Mouse (Mus musculus) urinary bladder, postnatal 14 days (tissue): Measurements from ENCODE around the gene Ctdspl.

Experiments
- DNase-seq: peaks from one replicate; pipeline ENCODE4 v3.0.0; 2021; ENCODE audit warnings: low spot score

The Ctdspl gene

DNA sequence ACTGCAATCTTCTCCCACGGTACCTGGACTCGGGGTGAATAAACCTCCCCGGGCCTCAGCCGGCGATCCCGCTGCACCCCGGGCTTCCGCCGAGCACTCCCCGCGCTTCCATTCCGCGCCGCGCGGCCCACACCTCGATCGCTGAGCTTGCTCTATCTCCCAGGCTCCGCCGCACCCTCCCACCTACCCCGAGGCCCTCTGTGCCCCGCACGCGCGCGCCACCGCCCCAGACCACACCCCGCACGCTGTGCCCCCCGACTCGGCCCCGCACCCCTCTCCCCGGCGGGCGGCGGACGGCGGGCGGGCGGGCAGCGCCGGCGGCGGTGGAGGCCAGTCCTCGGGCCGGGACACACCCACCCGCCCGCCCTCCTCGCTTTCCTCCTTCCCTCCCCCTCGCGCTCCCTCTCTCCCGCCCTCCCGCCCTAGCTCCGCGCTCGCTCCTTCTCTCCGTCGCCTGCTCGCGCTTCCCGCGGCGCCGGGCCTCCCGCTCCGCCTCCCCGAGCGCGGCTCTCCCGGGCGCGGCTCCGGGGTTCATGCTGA lies at the start of gene Ctdspl:
Gene Ctdspl, plus strand, starts transcription at position 343 of the 540 bp plus-strand sequence.
- peak; percentile 58 for DNase-seq

DNA sequence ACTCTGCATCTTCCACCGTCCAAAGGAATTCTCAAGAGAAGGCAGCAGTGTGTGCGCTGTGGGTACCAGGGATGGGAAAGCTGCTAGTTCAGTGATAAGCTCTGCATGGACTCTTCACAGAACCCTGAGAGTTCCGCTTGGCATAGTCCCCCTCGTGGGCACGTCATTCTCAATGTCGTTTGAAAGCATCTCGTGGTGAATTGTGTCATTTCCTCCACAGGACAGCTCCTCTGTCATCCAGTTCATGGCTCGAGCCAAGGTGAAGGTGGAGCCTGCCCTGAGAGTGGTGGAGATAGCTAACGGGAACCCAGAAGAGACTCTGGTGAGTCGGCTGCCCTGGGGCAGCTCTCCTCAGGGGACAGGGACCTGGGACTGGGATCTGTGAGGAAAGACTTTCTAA lies 49.4 kb upstream of the Ctdspl start:
- DNase-seq: no peak

DNA sequence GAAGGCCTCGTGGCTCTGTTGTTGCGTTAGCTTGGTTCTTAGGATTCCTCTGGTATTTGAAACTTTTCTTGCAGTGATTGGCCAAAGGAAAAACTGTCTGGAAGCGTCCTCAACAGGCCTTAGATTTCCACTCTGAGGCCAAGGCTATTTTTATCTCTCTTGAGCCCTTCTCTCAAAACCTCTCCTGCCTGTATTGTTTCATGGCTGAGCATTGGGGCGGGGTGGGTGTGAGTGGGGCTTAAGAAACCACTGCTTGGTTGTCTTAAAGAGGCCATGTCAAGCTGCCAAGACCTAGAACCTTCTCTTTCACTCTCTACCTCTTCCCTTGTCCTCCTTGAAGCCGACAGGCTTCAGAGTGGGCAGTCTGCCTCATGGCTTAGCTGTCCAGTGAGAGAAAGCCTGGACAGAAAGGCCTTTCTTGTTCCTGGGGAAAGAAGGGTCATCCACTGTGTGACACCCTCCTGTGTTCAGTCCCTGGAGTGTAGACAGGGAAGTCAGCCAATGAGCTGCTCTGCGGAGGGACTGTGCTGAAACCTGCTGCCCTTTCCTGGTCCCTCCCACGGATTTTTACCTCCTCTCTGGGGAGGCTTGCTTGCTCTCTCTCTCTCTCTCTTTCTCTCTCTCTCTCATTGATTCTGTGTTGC lies 48.8 kb upstream of the Ctdspl start:
- no peak for DNase-seq

DNA sequence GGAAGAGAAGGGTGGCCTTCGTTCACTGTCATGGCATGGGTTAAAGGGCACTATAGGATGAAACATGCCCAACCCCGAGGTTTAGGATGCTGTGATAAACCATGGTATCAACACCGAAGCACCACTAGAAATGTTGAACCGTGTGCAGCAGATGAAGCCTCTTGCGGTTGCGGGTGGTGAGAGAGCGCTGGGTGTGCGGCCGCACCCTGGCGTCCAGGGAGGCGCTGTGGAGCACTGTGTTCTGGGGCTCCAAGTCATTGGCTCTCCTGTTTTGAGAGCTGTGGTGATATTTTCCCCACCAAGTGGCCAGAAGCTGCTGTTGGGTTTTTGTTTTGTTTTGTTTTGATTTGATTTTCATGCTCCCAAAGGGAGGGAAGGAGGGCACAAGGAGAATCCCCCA lies 47.7 kb upstream of the Ctdspl start:
- DNase-seq: no peak

DNA sequence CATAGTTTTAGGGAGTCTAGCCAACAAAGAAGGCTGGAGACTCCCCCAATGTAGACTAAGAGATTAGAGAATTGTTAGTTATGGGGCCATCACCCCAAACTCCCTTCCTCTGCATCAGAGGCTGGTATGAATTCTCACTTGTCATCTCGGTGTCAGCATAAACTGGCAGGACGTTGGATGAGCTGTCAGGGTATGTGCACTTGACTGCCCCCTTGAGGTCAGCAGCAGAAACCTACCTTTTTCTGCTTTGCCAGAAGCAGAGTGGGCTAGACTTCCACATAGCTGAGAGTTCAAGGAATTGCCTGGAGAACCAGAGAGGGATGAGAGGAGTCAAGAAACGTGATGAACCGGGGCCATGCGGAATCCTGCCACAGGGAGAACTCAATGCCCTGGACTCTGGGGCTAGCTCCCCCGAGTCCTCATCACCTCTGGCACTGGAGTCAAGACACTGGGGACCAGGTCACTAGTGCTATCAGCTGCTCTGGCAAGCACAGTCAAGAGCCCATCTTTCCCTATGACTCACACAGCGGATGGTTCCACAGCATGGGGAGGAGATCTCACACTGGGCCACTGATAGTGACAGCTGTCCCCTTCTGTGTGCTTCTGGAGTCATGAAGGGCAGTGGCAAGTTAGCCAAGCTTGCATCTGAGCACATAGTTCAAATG lies 44.8 kb upstream of the Ctdspl start:
- DNase-seq: no peak

DNA sequence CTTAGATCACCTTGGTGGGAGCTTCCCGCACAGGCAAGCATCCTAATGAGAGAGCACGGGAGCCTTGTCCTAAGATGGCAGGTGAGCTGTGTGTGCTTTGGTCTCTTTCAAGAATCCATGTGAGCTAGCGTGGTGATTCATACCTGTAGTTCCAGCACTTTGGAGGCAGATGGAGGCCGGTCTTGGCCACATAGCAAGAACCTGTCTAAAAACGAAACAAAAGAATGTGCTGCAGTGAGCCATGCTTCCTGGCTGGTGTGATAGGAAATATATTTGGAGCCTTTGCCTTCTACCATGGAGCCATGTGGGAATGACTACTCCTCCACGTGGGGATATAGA lies 44.3 kb upstream of the Ctdspl start:
- no peak for DNase-seq

DNA sequence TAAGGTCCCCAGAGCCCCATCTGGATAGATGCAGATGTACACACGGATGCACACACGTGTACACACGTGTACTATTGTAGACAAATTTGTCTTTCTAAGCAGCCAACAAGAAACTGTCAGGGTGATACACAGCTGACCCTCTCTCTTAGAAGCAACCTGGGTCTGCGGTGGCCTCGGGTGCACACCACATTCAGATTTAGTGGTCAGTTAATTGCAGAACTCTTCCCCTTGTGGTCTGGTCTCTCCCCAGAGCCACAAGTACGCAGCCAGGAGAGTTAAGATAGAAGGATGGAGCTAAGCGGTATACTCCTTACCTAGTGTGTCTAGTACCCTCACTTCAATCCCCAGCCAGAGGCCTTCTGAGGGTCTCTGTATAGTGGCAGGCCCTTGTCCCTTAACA lies 43.1 kb upstream of the Ctdspl start:
- no peak for DNase-seq

DNA sequence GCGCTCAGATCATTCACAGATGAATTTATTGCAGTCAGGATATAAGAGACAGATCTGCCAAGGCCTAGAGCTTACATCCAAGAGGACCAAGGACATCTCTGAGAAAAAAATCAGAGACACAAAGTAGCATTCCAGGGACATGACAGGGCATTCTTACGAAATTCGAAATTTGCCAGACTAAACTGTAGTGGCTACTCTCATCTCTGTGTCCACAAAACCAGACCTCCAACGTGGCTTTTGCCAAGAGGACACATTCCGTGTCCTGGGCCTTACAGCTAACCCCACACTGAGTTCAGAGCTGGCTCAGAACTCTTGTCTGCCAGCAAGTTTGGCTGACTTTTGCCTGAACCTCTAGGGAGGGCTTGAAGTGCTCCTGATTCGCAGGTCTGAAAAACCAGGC lies 40.5 kb upstream of the Ctdspl start:
- DNase-seq: no peak

DNA sequence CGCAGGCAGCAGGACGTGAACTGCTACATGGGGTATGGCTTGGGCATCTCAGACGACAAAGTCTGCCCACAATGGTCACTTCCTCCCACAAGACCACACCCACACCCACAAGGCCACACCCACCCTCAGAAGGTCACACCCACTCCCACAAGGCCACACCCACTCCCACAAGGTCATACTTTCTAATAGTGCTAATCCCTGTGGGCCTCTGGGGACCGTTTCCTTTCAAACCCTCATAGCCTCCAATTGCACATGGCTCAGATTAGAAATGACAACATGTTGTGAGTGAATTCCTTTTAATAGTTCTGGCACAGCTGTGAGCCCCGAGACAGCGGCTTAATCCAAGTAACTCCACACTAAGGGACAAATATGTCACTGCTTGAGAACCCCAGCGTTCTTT lies 39.1 kb upstream of the Ctdspl start:
- DNase-seq: no peak

DNA sequence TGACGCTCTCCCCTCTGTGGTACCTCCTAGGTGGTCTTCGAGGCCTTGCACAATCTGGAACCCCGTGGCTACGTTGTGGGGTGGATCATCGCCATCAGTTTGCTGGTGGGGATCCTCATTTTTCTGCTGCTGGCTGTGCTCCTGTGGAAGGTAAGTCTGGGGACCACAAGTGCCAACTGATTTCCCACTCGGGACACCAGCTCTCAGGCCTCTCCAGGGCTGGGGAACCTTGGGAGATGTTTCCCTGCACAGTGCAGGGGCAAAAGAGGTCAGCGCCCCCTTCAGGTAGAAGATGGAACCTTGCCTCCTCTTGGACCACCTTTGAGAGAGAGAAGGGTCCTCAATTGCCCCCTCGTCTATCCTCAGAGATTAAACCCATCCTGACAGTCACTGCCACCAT lies 38.5 kb upstream of the Ctdspl start:
- no peak for DNase-seq

DNA sequence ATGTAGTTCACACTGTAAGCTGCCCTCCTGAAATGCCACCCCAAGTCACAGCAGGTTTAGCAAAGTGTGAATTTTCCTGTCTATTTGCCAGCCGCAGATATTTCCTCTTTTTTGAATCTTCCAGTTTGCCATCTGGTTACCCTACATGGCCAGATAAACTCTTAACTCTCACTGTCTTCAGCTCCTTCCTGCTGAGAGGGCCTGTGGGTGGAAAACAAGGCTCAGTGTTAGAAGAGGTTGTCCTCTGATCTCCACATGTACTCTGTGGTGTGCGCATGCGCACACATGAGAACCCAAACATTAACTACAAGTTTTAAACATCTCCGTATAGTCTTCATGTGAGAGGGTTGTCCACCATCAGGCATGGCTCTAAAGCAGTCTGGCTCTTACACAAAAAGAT lies 36.1 kb upstream of the Ctdspl start:
- DNase-seq: no peak

DNA sequence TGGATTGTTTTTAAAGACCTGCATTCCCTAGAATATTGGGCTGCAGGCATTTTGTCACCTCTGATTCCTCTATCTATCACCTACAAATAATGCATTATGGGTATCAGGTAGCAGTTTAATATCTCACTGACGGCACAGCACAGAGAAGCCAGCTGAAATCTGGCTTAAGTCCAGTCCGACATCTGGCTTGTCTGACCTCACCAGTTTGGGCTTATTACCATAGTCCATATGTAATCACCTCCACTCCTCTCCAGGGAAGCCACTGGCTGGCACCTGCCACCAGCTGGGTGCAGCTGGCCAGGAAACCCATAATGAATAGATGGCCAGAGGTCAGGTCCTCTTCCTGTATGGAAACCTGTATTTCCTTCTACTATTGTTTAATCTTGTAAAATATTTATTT lies 35.6 kb upstream of the Ctdspl start:
- no peak for DNase-seq

DNA sequence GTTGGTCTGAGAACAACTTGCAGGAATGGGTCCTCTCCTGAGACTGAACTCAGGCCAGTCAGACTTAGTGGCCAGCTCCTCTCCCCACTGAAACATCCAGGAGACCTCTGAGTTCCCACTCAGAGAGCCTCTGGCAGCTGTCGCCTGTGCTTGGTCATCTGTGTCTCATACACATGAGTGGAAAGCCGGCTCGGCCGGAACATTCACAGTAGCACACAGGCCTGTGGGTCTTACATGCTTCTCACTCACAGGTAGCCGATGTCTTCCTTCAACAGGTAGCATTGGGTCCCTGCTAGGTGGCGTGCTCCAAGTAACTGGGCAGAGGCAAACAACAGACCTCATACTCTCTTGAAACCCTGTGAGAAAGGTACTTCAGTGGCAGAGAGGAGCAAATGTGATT lies 35.2 kb upstream of the Ctdspl start:
- DNase-seq: no peak

DNA sequence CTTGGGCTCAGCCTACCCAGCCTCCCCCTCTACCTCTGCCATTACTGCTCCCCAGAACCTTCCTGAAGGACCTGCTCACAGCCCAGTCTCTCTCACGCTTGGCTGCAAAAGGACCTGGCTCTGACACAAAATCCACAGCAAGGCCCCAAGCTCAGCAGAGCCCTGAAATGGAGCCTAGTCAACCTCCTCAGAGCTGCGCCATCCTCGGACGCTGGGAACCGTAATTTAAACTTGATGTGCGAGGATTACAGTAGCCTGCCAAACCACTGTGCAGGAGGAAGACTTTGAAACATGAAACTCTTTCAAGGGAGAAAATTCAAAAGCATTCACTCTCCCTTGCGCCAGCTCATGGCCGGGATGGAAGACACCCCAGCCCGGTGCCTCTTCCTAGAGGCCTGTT lies 34.7 kb upstream of the Ctdspl start:
- DNase-seq: no peak

DNA sequence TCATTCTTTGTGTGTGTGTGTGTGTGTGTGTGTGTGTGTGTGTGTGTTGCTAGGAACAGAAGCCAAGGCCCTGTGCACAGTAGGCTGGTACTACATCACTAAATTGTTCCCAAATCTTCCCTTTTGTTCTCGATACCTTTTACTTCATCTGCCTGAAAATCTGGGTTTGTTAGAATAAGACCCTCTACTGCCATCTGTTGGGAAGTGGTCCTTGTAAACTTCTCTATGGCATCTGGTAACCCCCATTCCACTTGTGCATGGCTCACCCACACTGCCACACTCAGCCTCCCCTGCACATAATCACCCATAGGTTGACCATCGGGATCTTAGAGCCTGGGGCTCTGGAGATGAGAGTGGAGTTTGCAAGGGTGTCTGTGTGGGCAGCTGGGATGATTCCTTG lies 31.2 kb upstream of the Ctdspl start:
- no peak for DNase-seq

DNA sequence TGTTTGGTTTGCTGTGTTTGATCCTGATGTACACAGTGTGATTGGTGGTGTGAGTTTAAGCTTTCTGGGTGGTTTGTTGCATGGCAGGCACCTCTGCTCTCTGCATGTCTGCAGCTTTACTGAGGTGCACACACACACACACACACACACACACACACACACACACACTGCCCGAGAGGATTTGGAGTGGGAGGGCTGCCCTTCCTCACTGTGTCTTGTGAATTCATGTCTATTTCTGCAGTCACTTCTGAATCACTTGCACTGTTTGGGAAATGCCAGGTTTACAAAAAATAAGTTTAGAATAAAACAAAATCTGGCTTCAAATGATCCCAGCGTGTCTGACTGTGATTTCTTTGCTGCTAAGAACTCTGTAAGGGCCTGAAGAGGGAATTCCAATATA lies 25.6 kb upstream of the Ctdspl start:
- DNase-seq: no peak

DNA sequence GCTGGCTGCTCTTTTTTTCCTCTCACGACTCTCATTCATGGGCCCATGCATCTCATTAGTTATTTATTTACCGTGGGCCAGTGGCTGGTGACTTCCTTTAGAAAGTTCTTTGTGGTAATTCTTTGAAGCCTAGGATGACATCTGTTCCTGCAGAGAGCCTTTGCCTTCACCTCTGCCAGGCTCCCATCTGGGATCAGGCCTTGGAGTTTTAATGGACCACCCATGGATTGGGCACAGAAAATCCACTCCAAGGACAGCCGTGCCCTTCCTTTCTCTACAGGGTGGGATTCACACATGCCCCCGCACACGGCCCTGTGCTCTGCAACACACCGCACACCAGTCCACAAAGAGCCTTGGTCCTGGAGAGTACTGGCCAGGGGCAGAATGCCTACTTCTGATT lies 24.3 kb upstream of the Ctdspl start:
- DNase-seq: no peak

DNA sequence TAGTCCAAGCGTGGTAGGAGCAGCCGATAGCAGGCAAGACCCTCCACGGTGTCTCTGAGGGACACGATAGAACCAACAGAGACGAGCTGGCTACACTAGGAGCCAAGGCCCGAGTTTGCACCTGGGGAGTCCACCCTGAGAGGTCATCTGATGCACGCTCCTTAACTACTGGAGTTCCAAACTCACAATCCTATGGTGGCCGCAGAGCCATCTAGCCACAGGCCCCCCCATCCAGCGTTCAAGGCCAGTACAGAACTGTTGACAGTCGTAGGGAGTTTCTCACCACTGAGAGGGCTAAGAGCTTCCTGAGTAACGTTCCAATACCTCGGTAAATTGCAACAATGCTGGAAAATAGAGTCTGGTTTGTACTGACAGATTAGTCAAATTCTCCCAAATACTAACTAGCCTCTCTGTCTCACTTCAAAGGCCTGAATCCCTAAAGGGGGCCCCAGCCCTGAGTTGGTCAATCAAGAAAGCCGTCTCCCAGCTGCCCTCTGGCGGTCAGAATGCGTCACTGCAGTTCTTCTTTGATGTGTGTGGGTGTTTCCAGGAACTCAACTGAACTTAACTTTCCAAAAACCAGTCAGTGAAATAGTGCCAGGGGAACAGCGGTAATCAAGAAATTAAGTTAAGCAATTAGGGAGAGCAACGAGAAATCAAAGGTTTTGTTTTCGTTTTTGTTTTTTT lies 18.2 kb upstream of the Ctdspl start:
- peak; percentile 86 for DNase-seq

DNA sequence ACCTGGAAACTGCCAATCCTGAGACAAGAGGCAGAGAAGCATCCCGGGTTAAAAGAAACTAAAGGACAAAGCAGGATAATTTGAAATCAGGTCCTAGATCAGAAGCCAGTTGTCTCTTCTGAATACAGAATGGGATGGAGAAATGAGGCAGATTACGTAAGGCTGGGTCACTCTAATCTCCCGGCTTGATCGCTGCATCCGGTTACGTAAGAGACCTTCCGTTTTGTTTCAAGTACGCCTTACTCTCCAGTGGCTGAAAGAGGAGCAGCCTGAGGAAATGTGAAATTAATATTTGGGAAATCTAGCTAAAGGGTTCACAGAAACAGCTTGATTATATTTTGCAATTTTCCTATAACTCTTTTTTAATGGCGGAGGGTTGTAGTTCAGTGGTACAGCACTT lies 13.2 kb upstream of the Ctdspl start:
- no peak for DNase-seq

DNA sequence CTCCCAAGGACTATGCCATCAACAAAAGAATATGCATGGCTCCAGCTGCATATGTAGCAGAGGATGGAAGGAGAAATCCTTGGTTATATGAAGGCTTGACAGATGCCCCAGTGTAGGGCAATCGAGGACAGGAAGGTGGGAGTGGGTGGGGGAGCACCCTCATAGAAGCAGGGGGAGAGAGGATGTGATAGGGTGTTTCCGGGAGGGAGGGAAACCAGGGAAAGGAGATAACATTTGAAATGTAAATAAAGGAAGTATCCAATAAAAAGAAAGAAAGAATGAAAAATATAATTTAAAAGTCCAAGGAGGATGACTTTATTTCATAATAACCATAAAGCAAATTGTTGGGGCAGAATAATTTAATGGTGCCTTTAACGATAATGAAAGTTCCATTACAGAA lies 12.6 kb upstream of the Ctdspl start:
- DNase-seq: no peak

DNA sequence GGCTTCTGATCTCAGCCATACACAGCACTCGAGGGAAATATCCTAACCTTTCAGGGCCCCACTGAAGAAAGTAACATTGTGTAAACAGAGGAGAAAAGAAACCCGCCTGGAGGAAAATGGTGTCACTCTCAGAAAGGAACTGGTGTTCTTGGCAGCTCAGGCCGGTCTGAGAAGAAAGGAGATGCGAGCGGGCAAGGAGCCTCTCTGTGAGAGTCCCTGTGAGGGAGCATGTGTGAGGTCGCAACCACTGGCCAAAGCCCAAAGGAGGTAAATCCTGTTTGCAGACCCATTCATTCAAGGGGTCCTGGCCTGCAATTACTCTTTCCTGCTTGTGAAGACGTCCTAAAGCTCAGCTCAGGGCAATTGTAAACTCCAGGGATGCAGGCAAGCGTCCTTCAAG lies 11.7 kb upstream of the Ctdspl start:
- no peak for DNase-seq

DNA sequence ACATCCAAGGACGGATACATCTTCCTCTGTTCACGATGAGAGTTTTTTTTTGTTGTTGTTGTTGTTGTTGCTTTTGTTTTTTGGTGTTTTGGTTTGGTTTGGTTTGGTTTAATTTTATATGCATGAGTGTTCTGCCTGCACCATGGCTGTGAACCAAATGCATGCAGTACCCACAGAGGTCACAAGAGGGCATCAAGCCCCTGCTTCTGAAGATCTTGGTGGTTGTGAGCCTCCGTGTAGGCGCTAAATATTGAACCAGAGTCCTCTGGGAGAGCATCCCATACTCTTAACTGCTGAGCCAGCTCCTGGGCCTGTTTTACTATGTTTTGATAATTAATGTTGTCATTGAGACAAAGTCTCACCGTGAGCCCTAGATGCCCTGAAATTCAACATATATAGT lies 11.0 kb upstream of the Ctdspl start:
- DNase-seq: no peak

DNA sequence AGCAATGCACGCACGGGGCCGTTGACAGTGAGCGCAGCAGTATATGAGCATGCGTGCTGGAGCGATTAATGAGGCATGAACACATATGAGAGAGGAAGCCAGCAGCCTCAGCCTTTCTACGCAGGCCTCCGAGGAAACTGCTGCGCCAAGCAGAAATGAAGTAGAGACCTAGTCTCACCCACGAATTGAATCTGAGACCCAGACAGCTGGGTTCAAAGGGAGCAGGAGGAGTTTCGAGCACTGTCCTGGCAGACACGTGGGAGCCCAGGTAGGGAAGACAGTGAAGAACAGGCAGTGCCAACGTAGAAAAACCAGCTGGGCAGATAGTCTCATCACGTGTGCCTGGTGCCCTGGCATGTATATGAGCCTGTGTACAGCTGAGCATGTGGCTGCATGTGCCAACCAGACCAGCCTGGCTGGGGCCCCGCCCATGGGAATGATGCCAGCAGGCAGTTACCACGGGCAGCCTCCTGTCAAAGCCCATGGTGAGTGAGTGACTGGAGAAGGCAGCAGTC lies 6.5 kb upstream of the Ctdspl start:
- DNase-seq: peak; percentile 86
